Mouse (Mus musculus) limb, embryonic 13.5 days (tissue): ENCODE measurements around the gene Eif4g1. TPM values are rescaled to one million over a fixed set of nuclear protein-coding genes. Genes with fewer than 3 reads are reported as not detected.

Experiments used
- ATAC-seq: fragments of 200-750 bp; cut with Nextera tagmentation; 2 replicates; pipeline ENCODE4 v1.8.0; 2017; ENCODE audit warnings: low read depth, moderate number of reproducible peaks, moderate TSS enrichment; ENCODE audit not compliant: low FRiP score
- H3K27ac ChIP-seq: fragments of 300-500 bp; sonication (generic); 2 replicates; pipeline ENCODE4 v1.5.1; 2015; ENCODE audit warnings: inconsistent platforms, mild to moderate bottlenecking, moderate library complexity
- H3K27me3 ChIP-seq: fragments of 300-500 bp; sonication (generic); 2 replicates; pipeline ENCODE4 v1.6.1; 2015; ENCODE audit warnings: mild to moderate bottlenecking, inconsistent platforms
- H3K36me3 ChIP-seq: fragments of 300-500 bp; sonication (generic); 2 replicates; pipeline ENCODE4 v1.6.1; 2015; ENCODE audit warnings: inconsistent platforms, mild to moderate bottlenecking, moderate library complexity
- H3K4me1 ChIP-seq: fragments of 300-500 bp; sonication (generic); 2 replicates; pipeline ENCODE4 v1.6.1; 2015; ENCODE audit warnings: inconsistent platforms
- H3K4me2 ChIP-seq: fragments of 300-500 bp; sonication (generic); replicated peaks from 2 replicates; pipeline ENCODE4 v1.6.1; 2015; ENCODE audit warnings: inconsistent platforms, mild to moderate bottlenecking, moderate library complexity
- H3K4me3 ChIP-seq: fragments of 300-500 bp; sonication (generic); 2 replicates; pipeline ENCODE4 v1.5.1; 2015; ENCODE audit warnings: moderate library complexity, mild to moderate bottlenecking, inconsistent platforms
- H3K9ac ChIP-seq: fragments of 300-500 bp; sonication (generic); 2 replicates; pipeline ENCODE4 v1.6.1; 2015; ENCODE audit warnings: mild to moderate bottlenecking, inconsistent platforms
- H3K9me3 ChIP-seq: fragments of 300-500 bp; sonication (generic); 2 replicates; pipeline ENCODE4 v1.6.1; 2016; ENCODE audit warnings: inconsistent platforms
- WGBS: fragments of 180-500 bp; shearing (Covaris S2); methylation state at CpG from one replicate; pipeline ENCODE4 v1.1.7; 2015; 5-methylcytosine and 5-hydroxymethylcytosine counted together
- polyA plus RNA-seq: library from polyadenylated mRNA; unstranded; fragments of >200 nt; fragmentation: Nextera tagmentation; extraction: Ambion mirVana; gene quantifications from 2 replicates; pipeline ENCODE4 v1.2.1, GENCODE M21; 2015

Gene Eif4g1
- polyA plus RNA-seq, 1 experiment from 2014 or later, result 183 TPM

DNA sequence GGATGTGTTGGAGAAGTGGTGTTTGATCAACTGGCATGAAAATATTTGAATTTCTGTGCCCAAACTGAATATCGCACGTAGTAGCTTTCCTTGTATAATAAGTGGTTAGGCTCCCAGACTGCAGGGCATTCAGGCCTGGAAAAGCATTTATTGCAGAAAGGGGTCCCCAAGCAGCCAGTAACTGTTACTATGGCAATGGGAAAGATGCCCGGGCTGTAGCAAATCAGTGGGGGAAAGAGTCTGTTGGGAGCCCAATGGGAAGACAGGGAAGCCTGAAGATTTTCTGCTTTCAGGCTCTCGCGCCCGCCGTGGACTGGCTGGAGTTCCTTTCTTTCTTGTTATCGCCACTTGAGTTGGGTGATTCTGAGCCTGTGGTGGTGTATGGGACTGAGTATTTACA lies 29.7 kb upstream of the Eif4g1 start:
- WGBS, result 73% methylated on average over 8 of the region's 8 CpGs
- ATAC-seq, result no peak

DNA sequence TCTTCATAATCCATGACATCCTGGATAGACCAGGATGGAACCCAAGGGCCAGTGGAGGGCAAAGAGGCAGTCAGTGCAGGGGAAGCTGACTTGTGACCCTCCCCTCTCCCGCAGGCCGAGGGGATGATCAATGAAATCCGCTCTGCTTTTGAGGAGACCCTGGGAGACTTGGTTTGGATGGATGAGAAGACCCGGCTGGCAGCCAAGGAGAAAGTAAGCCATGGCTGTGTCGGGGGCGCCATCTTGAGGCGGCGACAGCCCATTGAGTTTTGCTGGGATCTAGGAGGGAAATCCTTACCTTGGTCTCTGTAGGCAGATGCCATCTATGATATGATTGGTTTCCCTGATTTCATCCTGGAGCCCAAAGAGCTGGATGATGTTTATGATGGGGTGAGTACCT lies 26.0 kb upstream of the Eif4g1 start:
- H3K4me2 ChIP-seq, result no peak overlapping the region
- no peak overlapping the region for H3K9ac ChIP-seq
- H3K36me3 ChIP-seq, result no peaks in the 10 kb centered on the region
- H3K9me3 ChIP-seq, result no peaks in the 10 kb centered on the region
- ATAC-seq, result no peak
- H3K27ac ChIP-seq, result no peak overlapping the region
- no peaks in the 10 kb centered on the region for H3K27me3 ChIP-seq
- WGBS, result 4% methylated on average over 8 of the region's 8 CpGs
- no peak overlapping the region for H3K4me3 ChIP-seq
- H3K4me1 ChIP-seq, result no peaks in the 10 kb centered on the region

More for the DNA sequence above, 29.7 kb upstream of the Eif4g1 start:
- no peak overlapping the region for H3K27ac ChIP-seq
- no peaks in the 10 kb centered on the region for H3K27me3 ChIP-seq
- no peak overlapping the region for H3K9ac ChIP-seq
- H3K4me2 ChIP-seq, result no peak overlapping the region
- no peaks in the 10 kb centered on the region for H3K4me1 ChIP-seq
- H3K36me3 ChIP-seq, result no peaks in the 10 kb centered on the region
- no peaks in the 10 kb centered on the region for H3K9me3 ChIP-seq
- H3K4me3 ChIP-seq, result no peak overlapping the region

- Histone ChIP-seq H3K36me3 (no peaks in the 10 kb centered on the region), H3K9me3 (no peaks in the 10 kb centered on the region), H3K4me3 (no peak overlapping the region), H3K9ac (no peak overlapping the region), H3K4me2 (no peak overlapping the region), H3K27ac (no peak overlapping the region), H3K27me3 (no peaks in the 10 kb centered on the region), H3K4me1 (no peaks in the 10 kb centered on the region)
- no peak for ATAC-seq
- 87% methylated on average over 7 of the region's 7 CpGs for WGBS
Measured at GRCm38 (mm10) chr16:20643911-20644310, 24.2 kb upstream of the Eif4g1 start.

DNA sequence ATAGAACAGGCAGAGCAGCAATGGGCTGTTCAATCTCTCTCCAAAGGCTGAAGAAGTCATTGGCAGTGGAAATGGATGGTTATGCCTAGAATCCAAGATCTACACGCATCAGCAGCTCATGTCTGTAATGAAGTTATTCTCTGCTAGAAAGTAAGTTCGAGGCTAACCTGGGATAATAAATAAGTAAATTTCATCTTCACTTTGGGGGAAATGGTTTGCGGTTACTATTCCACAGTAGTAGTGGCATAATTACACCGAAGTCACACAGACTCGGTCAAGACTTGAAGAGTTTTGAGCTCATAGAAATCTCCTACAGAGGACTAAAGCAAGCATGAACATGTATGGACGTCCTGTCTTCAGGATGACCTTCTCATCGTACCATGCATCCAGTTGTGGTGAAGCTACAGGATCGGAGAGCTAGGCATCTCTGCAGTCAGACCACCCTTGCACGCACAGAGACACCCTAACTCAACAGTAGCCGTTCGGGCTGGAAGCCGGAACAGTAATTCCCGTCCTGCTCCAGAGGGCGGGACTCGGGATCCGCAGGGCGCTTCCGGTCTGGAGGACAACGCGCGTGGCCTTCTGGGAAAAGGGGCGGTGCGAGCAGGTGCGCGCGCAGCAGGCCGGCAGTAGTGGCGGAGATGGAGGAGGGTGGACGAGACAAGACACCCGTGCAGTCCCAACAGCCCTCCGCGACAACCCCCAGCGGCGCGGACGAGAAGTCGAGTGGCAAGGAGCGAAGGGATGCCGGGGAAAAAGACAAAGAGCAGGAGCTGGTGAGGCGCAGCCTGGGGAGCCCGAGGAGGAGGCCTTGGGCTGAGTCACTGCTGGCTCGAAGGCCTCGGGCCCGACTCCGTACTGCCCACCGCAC lies 16.8 kb upstream of the Eif4g1 start, which contains the start of gene Psmd2:
Gene Psmd2, plus strand, starts transcription at position 577 of the 871 bp plus-strand sequence.
- Histone ChIP-seq H3K27me3 (no peaks in the 10 kb centered on the region), H3K4me1 (peaks cover 16% of the 10 kb centered on the region), H3K4me3 (peak within 1 kb of the TSS; percentile 92), H3K4me2 (peak within 1 kb of the TSS; percentile 97), H3K9ac (peak within 1 kb of the TSS; percentile 92), H3K36me3 (peaks cover 27% of the 10 kb centered on the region), H3K27ac (peak within 1 kb of the TSS; percentile 74), H3K9me3 (no peaks in the 10 kb centered on the region)
- ATAC-seq, result peak; percentile 96
- WGBS, result 2% methylated on average over 46 of the region's 46 CpGs

DNA sequence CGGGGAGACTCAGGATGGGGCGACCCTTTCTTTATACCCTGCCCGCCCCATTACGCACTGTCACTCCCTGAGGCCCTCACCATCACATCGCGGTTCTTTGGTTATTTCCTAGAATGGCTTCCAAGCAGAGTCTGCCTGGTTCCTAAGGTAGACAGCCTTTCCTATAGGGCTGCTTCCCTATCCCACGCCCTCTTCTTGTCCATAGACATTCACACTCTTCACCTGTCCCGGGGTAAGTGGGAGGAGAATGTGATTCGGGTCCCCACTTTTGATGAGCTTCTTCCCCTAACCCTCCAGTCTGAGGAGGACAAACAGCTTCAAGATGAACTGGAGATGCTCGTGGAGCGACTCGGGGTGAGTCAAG lies 16.2 kb upstream of the Eif4g1 start:
- Histone ChIP-seq H3K36me3 (peaks cover 33% of the 10 kb centered on the region), H3K4me3 (peak overlapping the region; percentile 92), H3K4me1 (peaks cover 16% of the 10 kb centered on the region), H3K27ac (0 out of 2 replicates have a peak overlapping the region, but pooled peaks have one; percentile 15), H3K9me3 (no peaks in the 10 kb centered on the region), H3K4me2 (peak overlapping the region; percentile 97), H3K27me3 (no peaks in the 10 kb centered on the region), H3K9ac (peak overlapping the region; percentile 92)
- peak; percentile 13 for ATAC-seq
- WGBS, result 9% methylated on average over 12 of the region's 12 CpGs

- 53% methylated on average over 2 of the region's 2 CpGs for WGBS
- peaks cover 47% of the 10 kb centered on the region for H3K36me3 ChIP-seq
Measured at GRCm38 (mm10) chr16:20653315-20653714, 14.8 kb upstream of the Eif4g1 start.

DNA sequence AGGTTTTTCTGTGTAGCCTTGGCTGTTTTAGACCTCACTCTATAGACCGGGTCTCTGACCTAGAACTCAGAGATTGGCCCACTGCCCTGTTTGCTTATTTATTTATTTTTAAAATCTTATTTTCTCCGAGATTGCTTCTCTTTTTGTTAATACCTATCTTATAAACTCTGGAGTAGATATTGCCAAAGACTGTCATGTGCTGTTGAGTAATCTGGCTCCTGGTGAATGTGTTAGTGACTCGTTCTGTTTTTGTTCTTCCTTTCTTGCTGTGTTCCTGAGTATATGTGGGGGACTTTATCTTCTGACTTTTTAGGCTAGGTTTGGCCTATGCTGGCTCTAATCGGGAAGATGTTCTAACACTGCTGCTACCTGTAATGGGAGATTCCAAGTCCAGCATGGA lies 10.5 kb upstream of the Eif4g1 start:
- Histone ChIP-seq H3K4me3 (no peak overlapping the region), H3K27me3 (no peaks in the 10 kb centered on the region), H3K9ac (no peak overlapping the region), H3K4me1 (peaks cover 5% of the 10 kb centered on the region), H3K4me2 (no peak overlapping the region), H3K9me3 (no peaks in the 10 kb centered on the region), H3K36me3 (peaks cover 90% of the 10 kb centered on the region), H3K27ac (no peak overlapping the region)
- 92% methylated on average over 4 of the region's 4 CpGs for WGBS
- no peak for ATAC-seq

More at GRCm38 (mm10) chr16:20653315-20653714, 14.8 kb upstream of the Eif4g1 start:
- Histone ChIP-seq H3K27me3 (no peaks in the 10 kb centered on the region), H3K4me1 (peaks cover 16% of the 10 kb centered on the region), H3K9ac (no peak overlapping the region), H3K9me3 (no peaks in the 10 kb centered on the region), H3K4me2 (peak overlapping the region; percentile 97), H3K27ac (no peak overlapping the region), H3K4me3 (no peak overlapping the region)
- no peak for ATAC-seq

GRCm38 (mm10) chr16:20670291-20670690 lies 2.2 kb downstream of the Eif4g1 start:
- H3K4me1 ChIP-seq, result peaks cover 23% of the 10 kb centered on the region
- no peak overlapping the region for H3K4me3 ChIP-seq
- H3K36me3 ChIP-seq, result peaks cover 11% of the 10 kb centered on the region
- H3K27ac ChIP-seq, result no peak overlapping the region
- H3K27me3 ChIP-seq, result no peaks in the 10 kb centered on the region
- H3K9ac ChIP-seq, result no peak overlapping the region
- 88% methylated on average over 3 of the region's 3 CpGs for WGBS
- H3K9me3 ChIP-seq, result no peaks in the 10 kb centered on the region
- no peak overlapping the region for H3K4me2 ChIP-seq
- ATAC-seq, result no peak

GRCm38 (mm10) chr16:20671886-20672285 lies 3.8 kb downstream of the Eif4g1 start:
- Histone ChIP-seq H3K9ac (no peak overlapping the region), H3K27me3 (no peaks in the 10 kb centered on the region)
- ATAC-seq, result no peak

GRCm38 (mm10) chr16:20672500-20672902 lies 4.4 kb downstream of the Eif4g1 start:
- Histone ChIP-seq H3K36me3 (peaks cover 33% of the 10 kb centered on the region), H3K9ac (peak overlapping the region; percentile 98), H3K27me3 (no peaks in the 10 kb centered on the region), H3K9me3 (no peaks in the 10 kb centered on the region), H3K27ac (peak overlapping the region; percentile 94), H3K4me2 (peak overlapping the region; percentile 99), H3K4me3 (peak overlapping the region; percentile 95), H3K4me1 (peaks cover 28% of the 10 kb centered on the region)
- ATAC-seq, result peak; percentile 97
- WGBS, result 0% methylated on average over 37 of the region's 38 CpGs

More at GRCm38 (mm10) chr16:20671886-20672285, 3.8 kb downstream of the Eif4g1 start:
- peak overlapping the region; percentile 95 for H3K4me3 ChIP-seq
- H3K36me3 ChIP-seq, result peaks cover 27% of the 10 kb centered on the region
- 24% methylated on average over 6 of the region's 6 CpGs for WGBS
- peaks cover 24% of the 10 kb centered on the region for H3K4me1 ChIP-seq
- H3K27ac ChIP-seq, result no peak overlapping the region
- peak overlapping the region; percentile 99 for H3K4me2 ChIP-seq
- H3K9me3 ChIP-seq, result no peaks in the 10 kb centered on the region

- no peak; the same call in 1 of the 2 replicates for ATAC-seq
- Histone ChIP-seq H3K9me3 (no peaks in the 10 kb centered on the region), H3K4me2 (peak overlapping the region; percentile 99), H3K36me3 (peaks cover 39% of the 10 kb centered on the region), H3K9ac (peak overlapping the region; percentile 98), H3K27me3 (no peaks in the 10 kb centered on the region), H3K4me1 (peaks cover 29% of the 10 kb centered on the region), H3K4me3 (peak overlapping the region; percentile 95), H3K27ac (peak overlapping the region; percentile 94)
- whole genome bisulfite sequencing, result under 1% methylated on average over 36 of the region's 78 CpGs
Measured at GRCm38 (mm10) chr16:20672965-20673705, 5.0 kb downstream of the Eif4g1 start.

- Histone ChIP-seq H3K9me3 (no peaks in the 10 kb centered on the region), H3K27ac (peak overlapping the region; percentile 94), H3K4me1 (peaks cover 29% of the 10 kb centered on the region), H3K9ac (peak overlapping the region; percentile 98), H3K27me3 (no peaks in the 10 kb centered on the region), H3K4me2 (peak overlapping the region; percentile 99), H3K4me3 (peak overlapping the region; percentile 95), H3K36me3 (peaks cover 46% of the 10 kb centered on the region)
- 9% methylated on average over 14 of the region's 14 CpGs for WGBS
- no peak for ATAC-seq
Measured at GRCm38 (mm10) chr16:20673706-20674303, 5.7 kb downstream of the Eif4g1 start.
